Mouse (Mus musculus) megakaryocyte-erythroid progenitor cell, adult 5 weeks (primary cell): Measurements from ENCODE around the gene Gm21866. TPM values are rescaled to one million over a fixed set of nuclear protein-coding genes. Genes with fewer than 3 reads are reported as not detected.

ENCODE experiments used
- polyA plus RNA-seq: library from polyadenylated mRNA; stranded (reverse); fragments of >175 nt; gene quantifications from 2 replicates; pipeline ENCODE4 v1.2.3, GENCODE M21; 2012

The Gm21866 gene
- not detected in 2 replicates for polyA plus RNA-seq

GRCm38 (mm10) chrY:13465479-13465878 lies at the start of gene Gm21866:
TSS of gene Gm21866 (minus strand) at chrY:13465579.

GRCm38 (mm10) chrY:13493726-13494125 lies 28.3 kb upstream of the Gm21866 start, which contains the start of gene Gm20773:
TSS of gene Gm20773 (plus strand) at chrY:13494026.

Other genes starting within 250 kb of the Gm21866 start
- gene Gm21828, start 241.7 kb downstream of the Gm21866 start, polyA plus RNA-seq: not detected in 2 replicates
- not detected in 2 replicates for gene Gm21440, start 213.2 kb downstream of the Gm21866 start, polyA plus RNA-seq
- gene Gm21454, start 213.1 kb downstream of the Gm21866 start, polyA plus RNA-seq: not detected in 2 replicates
- gene Gm21725, start 116.5 kb downstream of the Gm21866 start, polyA plus RNA-seq: not detected in 2 replicates
- not detected in 2 replicates for gene Gm20773, start 28.4 kb upstream of the Gm21866 start, polyA plus RNA-seq